Mouse (Mus musculus) MEL (cell line): Measurements from ENCODE around the gene Rnpepl1. TPM values are rescaled to one million over a fixed set of nuclear protein-coding genes. Genes with fewer than 3 reads are reported as not detected.
"Not testable (repeated sequence)": the region's sequence is repeated elsewhere in the genome, so short reads cannot be mapped to it uniquely, and the experiment has no call there.

Experiments used
- DNase-seq: peaks from one replicate; pipeline ENCODE4 v3.0.0; 2011; ENCODE audit warnings: low read depth, low spot score
- H3K27ac ChIP-seq: 2 replicates; pipeline ENCODE4 v1.5.1; 2012; ENCODE audit warnings: low read depth, mild to moderate bottlenecking, control low read depth, low read length, moderate library complexity; ENCODE audit not compliant: control insufficient read depth
- H3K27me3 ChIP-seq, 2 experiments: fragments of 150-350 bp in 1 of 2; sonication (generic) in 1 of 2; 2 replicates each; pipeline ENCODE4 v1.6.1; 2012; ENCODE audit warnings: low read length in 2 of 2, mild to moderate bottlenecking in 2 of 2, improper control_type of control experiment in 1 of 2, moderate library complexity in 1 of 2; ENCODE audit not compliant: insufficient read depth in 2 of 2, control insufficient read depth in 1 of 2
- H3K36me3 ChIP-seq, 2 experiments: 2 replicates each; pipeline ENCODE4 v1.6.1; 2012 to 2014; ENCODE audit warnings: low read length in 2 of 2, improper control_type of control experiment in 1 of 2, inconsistent platforms in 1 of 2, mild to moderate bottlenecking in 1 of 2; ENCODE audit not compliant: insufficient read depth in 2 of 2, control insufficient read depth in 1 of 2
- H3K4me1 ChIP-seq, 2 experiments: fragments of 150-350 bp in 1 of 2; sonication (generic) in 1 of 2; 2 replicates each; pipeline ENCODE4 v1.6.1; 2012; ENCODE audit warnings: low read length in 2 of 2, improper control_type of control experiment in 1 of 2, mild to moderate bottlenecking in 1 of 2; ENCODE audit not compliant: insufficient read depth in 2 of 2, control insufficient read depth in 1 of 2
- H3K4me3 ChIP-seq, 2 experiments: fragments of 150-350 bp in 1 of 2; sonication (generic) in 1 of 2; 2 replicates each; pipeline ENCODE4 v1.5.1; 2012; ENCODE audit warnings: low read depth in 2 of 2, low read length in 2 of 2, mild to moderate bottlenecking in 2 of 2, moderate library complexity in 2 of 2, control low read depth in 1 of 2, improper control_type of control experiment in 1 of 2; ENCODE audit not compliant: control insufficient read depth in 1 of 2, insufficient read depth in 1 of 2
- H3K79me2 ChIP-seq: 2 replicates; pipeline ENCODE4 v1.6.1; 2012; ENCODE audit warnings: mild to moderate bottlenecking, low read length, moderate library complexity; ENCODE audit not compliant: control insufficient read depth, poor library complexity, insufficient read depth
- H3K9ac ChIP-seq: 2 replicates; pipeline ENCODE4 v1.6.1; 2012; ENCODE audit warnings: low read depth, mild to moderate bottlenecking, control low read depth, low read length, moderate library complexity; ENCODE audit not compliant: control insufficient read depth, poor library complexity, severe bottlenecking
- H3K9me3 ChIP-seq: fragments of 150-350 bp; sonication (generic); replicated peaks from 2 replicates; pipeline ENCODE4 v1.6.1; 2012; ENCODE audit warnings: mild to moderate bottlenecking, low read length, improper control_type of control experiment, moderate library complexity; ENCODE audit not compliant: insufficient read depth
- CHD1 ChIP-seq: IDR thresholded peaks from 2 replicates; pipeline ENCODE4 v1.6.1; 2012; ENCODE audit warnings: low read depth, mild to moderate bottlenecking, inconsistent platforms, low read length, improper control_type of control experiment
- E2F4 ChIP-seq: IDR thresholded peaks from 2 replicates; pipeline ENCODE4 v1.6.1; 2011; ENCODE audit warnings: low read depth, low read length, improper control_type of control experiment, borderline replicate concordance
- ELF1 ChIP-seq: IDR thresholded peaks from 2 replicates; pipeline ENCODE4 v1.6.1; 2014; ENCODE audit warnings: low read depth, mild to moderate bottlenecking, inconsistent platforms, low read length, improper control_type of control experiment, moderate library complexity
- EP300 ChIP-seq, 2 experiments: IDR thresholded peaks; 2 replicates each; pipeline ENCODE4 v1.6.1; 2011; ENCODE audit warnings: improper control_type of control experiment in 2 of 2, low read length in 2 of 2, low read depth in 1 of 2, mild to moderate bottlenecking in 1 of 2
- ETS1 ChIP-seq: IDR thresholded peaks from 2 replicates; pipeline ENCODE4 v1.6.1; 2012; ENCODE audit warnings: low read depth, mild to moderate bottlenecking, inconsistent platforms, low read length, improper control_type of control experiment, moderate library complexity
- GATA1 ChIP-seq: IDR thresholded peaks from 2 replicates; pipeline ENCODE4 v1.6.1; 2011; ENCODE audit warnings: low read depth, low read length, improper control_type of control experiment
- MAZ ChIP-seq: IDR thresholded peaks from 2 replicates; pipeline ENCODE4 v1.6.1; 2012; ENCODE audit warnings: low read depth, mild to moderate bottlenecking, inconsistent platforms, low read length, improper control_type of control experiment
- MEF2A ChIP-seq: IDR thresholded peaks from 2 replicates; pipeline ENCODE4 v1.6.1; 2014; ENCODE audit warnings: low read depth, mild to moderate bottlenecking, inconsistent platforms, low read length, improper control_type of control experiment; ENCODE audit not compliant: poor library complexity, insufficient replicate concordance, severe bottlenecking; ENCODE audit errors: extremely low read depth
- NRF1 ChIP-seq: IDR thresholded peaks from 2 replicates; pipeline ENCODE4 v1.6.1; 2014; ENCODE audit warnings: low read depth, mild to moderate bottlenecking, inconsistent platforms, low read length, improper control_type of control experiment, moderate library complexity; ENCODE audit not compliant: poor library complexity, insufficient read depth, severe bottlenecking
- POLR2AphosphoS5 ChIP-seq: IDR thresholded peaks from 2 replicates; pipeline ENCODE4 v1.6.1; 2012; ENCODE audit warnings: low read depth, borderline replicate concordance, mild to moderate bottlenecking, inconsistent platforms, low read length, moderate library complexity, mixed read lengths
- SIN3A ChIP-seq: IDR thresholded peaks from 2 replicates; pipeline ENCODE4 v1.6.1; 2012; ENCODE audit warnings: low read length, improper control_type of control experiment, inconsistent platforms
- TAL1 ChIP-seq: IDR thresholded peaks from 2 replicates; pipeline ENCODE4 v1.6.1; 2012; ENCODE audit warnings: mild to moderate bottlenecking, inconsistent platforms, low read length, moderate library complexity, mixed read lengths
- TBP ChIP-seq: IDR thresholded peaks from 2 replicates; pipeline ENCODE4 v1.8.0; 2011; ENCODE audit warnings: low read depth, low read length, improper control_type of control experiment
- ZC3H11A ChIP-seq: IDR thresholded peaks from 2 replicates; pipeline ENCODE4 v1.6.1; 2012; ENCODE audit warnings: low read depth, mild to moderate bottlenecking, inconsistent platforms, low read length, improper control_type of control experiment
- ZKSCAN1 ChIP-seq: IDR thresholded peaks from 2 replicates; pipeline ENCODE4 v1.6.1; 2012; ENCODE audit warnings: low read depth, mild to moderate bottlenecking, inconsistent platforms, low read length, improper control_type of control experiment, moderate library complexity
- ZMIZ1 ChIP-seq: IDR thresholded peaks from 2 replicates; pipeline ENCODE4 v1.6.1; 2012; ENCODE audit warnings: low read depth, mild to moderate bottlenecking, inconsistent platforms, low read length, improper control_type of control experiment, moderate library complexity
- polyA plus RNA-seq, 2 experiments: library from polyadenylated mRNA; stranded (reverse) in 1 of 2; unstranded in 1 of 2; fragments of >175 nt in 1 of 2; fragments of >200 nt in 1 of 2; gene quantifications; 2 replicates each; pipeline versions ENCODE4 v1.2.1 to v1.2.4; 2012; ENCODE audit warnings: low replicate concordance in 2 of 2, low read depth in 1 of 2; ENCODE audit not compliant: insufficient read length in 2 of 2, insufficient read depth in 1 of 2, missing spikeins in 1 of 2
- total RNA-seq: library from RNA; depleted of rRNA; stranded (reverse); fragments of 300-350 nt; gene quantifications from 2 replicates; pipeline ENCODE4 v1.2.3, GENCODE M21; 2012

The Rnpepl1 gene
- total and polyA plus RNA-seq, 3 experiments: 31.1 to 91.0 TPM; not detected in 1

GRCm38 (mm10) chr1:92958999-92959398 lies 48.4 kb downstream of the Rnpepl1 start:
- no peak for TF ChIP-seq E2F4
- no peak for TF ChIP-seq CHD1
- no peak for TF ChIP-seq MAZ
- TF ChIP-seq ETS1: no peak
- TF ChIP-seq ZMIZ1: no peak
- no peak for TF ChIP-seq MEF2A
- TF ChIP-seq ELF1: no peak
- no peak for TF ChIP-seq TAL1
- no peak for TF ChIP-seq SIN3A
- TF ChIP-seq NRF1: no peak
- no peak for TF ChIP-seq TBP
- no peak for TF ChIP-seq ZKSCAN1
- no peak for TF ChIP-seq ZC3H11A
- TF ChIP-seq POLR2AphosphoS5: no peak
- TF ChIP-seq GATA1: no peak
- TF ChIP-seq EP300 (IDR thresholded peaks at IDR 0.05; ENCODE audit: low read depth in 1 of 2, low read length in 2 of 2): no peak
- TF ChIP-seq, all 39 proteins: peak for 0
- H3K4me1 ChIP-seq: peaks cover 2 to 7% of the 10 kb centered on the region in 2 experiments; a peak in 2 of 4 replicates
- H3K27me3 ChIP-seq: peaks cover 2 to 3% of the 10 kb centered on the region in 2 experiments; a peak in 2 of 4 replicates
- no peak overlapping the region for H3K4me3 ChIP-seq
- no peaks in the 10 kb centered on the region for H3K9me3 ChIP-seq
- H3K9ac ChIP-seq: no peak overlapping the region
- H3K27ac ChIP-seq: no peak overlapping the region
- H3K79me2 ChIP-seq: no peaks in the 10 kb centered on the region
- peak; percentile 28 for DNase-seq
- peaks cover 0 to 4% of the 10 kb centered on the region in 2 experiments; a peak in 1 of 4 replicates for H3K36me3 ChIP-seq

- not testable (repeated sequence) for H3K27ac ChIP-seq, DNase-seq, H3K36me3 ChIP-seq
These were observed 60.2 kb downstream of the Rnpepl1 start for GRCm38 (mm10) chr1:92970791-92971190.

More at GRCm38 (mm10) chr1:92970791-92971190, 60.2 kb downstream of the Rnpepl1 start:
- not testable (repeated sequence) for H3K4me3 ChIP-seq, H3K27me3 ChIP-seq, H3K79me2 ChIP-seq, H3K9me3 ChIP-seq, H3K4me1 ChIP-seq, H3K9ac ChIP-seq
